Mouse (Mus musculus) G1E (cell line): ENCODE data around the gene Vrk1.

Experiments
- CTCF ChIP-seq: IDR thresholded peaks from 2 replicates; pipeline ENCODE4 v1.5.1; 2012; ENCODE audit warnings: low read depth, low read length, inconsistent platforms, mixed read lengths
- GATA1 ChIP-seq: IDR thresholded peaks from 2 replicates; pipeline ENCODE4 v1.6.1; 2012; ENCODE audit warnings: borderline replicate concordance, low read length, inconsistent platforms, mixed read lengths
- POLR2AphosphoS5 ChIP-seq: IDR thresholded peaks from 2 replicates; pipeline ENCODE4 v1.6.1; 2012; ENCODE audit warnings: low read depth, low read length, inconsistent platforms; ENCODE audit not compliant: insufficient replicate concordance
- TAL1 ChIP-seq: conservative IDR thresholded peaks from 2 replicates; pipeline ENCODE4 v1.6.1; 2012; ENCODE audit warnings: low read depth, low read length, inconsistent platforms, mixed read lengths

DNA sequence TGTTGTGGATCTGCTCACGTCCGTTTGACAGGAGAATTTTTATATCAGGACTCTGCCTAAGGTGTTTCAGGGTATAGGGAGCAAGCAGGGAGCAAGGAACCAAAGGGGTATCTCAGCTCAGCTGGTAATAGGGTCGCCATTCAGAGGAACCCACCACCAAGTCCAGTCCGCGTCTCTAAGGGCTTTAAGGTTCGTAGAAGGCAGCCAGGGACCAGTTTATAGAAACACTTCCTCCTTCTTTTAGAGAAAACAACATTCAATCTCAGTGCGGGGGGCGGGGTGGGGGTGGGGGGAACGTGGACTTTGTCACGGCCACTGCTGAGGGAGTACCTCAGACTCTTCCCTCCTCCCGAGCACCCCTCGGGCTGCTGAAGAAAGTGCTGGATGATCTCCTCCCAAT, 48.4 kb upstream of the Vrk1 start:
- TF ChIP-seq CTCF (no peak), GATA1 (no peak), POLR2AphosphoS5 (no peak), TAL1 (no peak)
